Mouse (Mus musculus) lung, adult 2 months (tissue): ENCODE results near the gene Plekhg4.

Experiments
- CTCF ChIP-seq: fragments of 200-500 bp; IDR thresholded peaks from 2 replicates; pipeline ENCODE4 v1.5.1; 2011; ENCODE audit warnings: mild to moderate bottlenecking, low read length, control low read depth; ENCODE audit not compliant: insufficient read depth
- POLR2A ChIP-seq: fragments of 200-500 bp; IDR thresholded peaks from 2 replicates; pipeline ENCODE4 v1.6.1; 2011; ENCODE audit warnings: low read depth, mild to moderate bottlenecking, control low read depth, low read length, borderline replicate concordance; ENCODE audit errors: extremely low read depth

- TF ChIP-seq CTCF (no peak), POLR2A (no peak)
Observed at GRCm38 (mm10) chr8:105419800-105420199, 46.7 kb downstream of the Plekhg4 start.
